Mouse (Mus musculus): Measurements from ENCODE around the gene Rnf144b. TPM values are rescaled to one million over a fixed set of nuclear protein-coding genes. Genes with fewer than 3 reads are reported as not detected.

The Rnf144b gene
- polyA plus RNA-seq, 1 experiment from 2014 or later, result 4.2 TPM

GRCm38 (mm10) chr13:47244771-47245170 is 122.3 kb downstream of the Rnf144b start:
- Histone ChIP-seq H3K9ac (no peak overlapping the region), H3K4me1 (peaks cover 13% of the 10 kb centered on the region), H3K4me3 (replicated peaks) (no peak overlapping the region), H3K36me3 (0 out of 2 replicates have a peak, but pooled peaks cover 1% of the 10 kb centered on the region), H3K27ac (replicated peaks) (no peak overlapping the region), H3K9me3 (replicated peaks) (no peaks in the 10 kb centered on the region), H3K27me3 (no peaks in the 10 kb centered on the region), H3K4me2 (replicated peaks) (no peak overlapping the region)
- 54% methylated on average over 11 of the region's 11 CpGs for WGBS
- ATAC-seq (ENCODE audit: insufficient number of reproducible peaks, low FRiP score, low TSS enrichment, low read depth), result peak; percentile 60; the same call in 1 of the 2 replicates

GRCm38 (mm10) chr13:47246459-47246858 is 124.0 kb downstream of the Rnf144b start:
- no peak overlapping the region for H3K4me2 ChIP-seq (replicated peaks)
- WGBS, result 31% methylated on average over 10 of the region's 10 CpGs
- H3K4me3 ChIP-seq (replicated peaks), result no peak overlapping the region
- no peaks in the 10 kb centered on the region for H3K27me3 ChIP-seq
- no peaks in the 10 kb centered on the region for H3K9me3 ChIP-seq (replicated peaks)
- no peak overlapping the region for H3K9ac ChIP-seq
- peaks cover 13% of the 10 kb centered on the region for H3K4me1 ChIP-seq
- H3K36me3 ChIP-seq, result no peaks in the 10 kb centered on the region
- H3K27ac ChIP-seq (replicated peaks), result no peak overlapping the region
- ATAC-seq (ENCODE audit: insufficient number of reproducible peaks, low FRiP score, low TSS enrichment, low read depth), result no peak

DNA sequence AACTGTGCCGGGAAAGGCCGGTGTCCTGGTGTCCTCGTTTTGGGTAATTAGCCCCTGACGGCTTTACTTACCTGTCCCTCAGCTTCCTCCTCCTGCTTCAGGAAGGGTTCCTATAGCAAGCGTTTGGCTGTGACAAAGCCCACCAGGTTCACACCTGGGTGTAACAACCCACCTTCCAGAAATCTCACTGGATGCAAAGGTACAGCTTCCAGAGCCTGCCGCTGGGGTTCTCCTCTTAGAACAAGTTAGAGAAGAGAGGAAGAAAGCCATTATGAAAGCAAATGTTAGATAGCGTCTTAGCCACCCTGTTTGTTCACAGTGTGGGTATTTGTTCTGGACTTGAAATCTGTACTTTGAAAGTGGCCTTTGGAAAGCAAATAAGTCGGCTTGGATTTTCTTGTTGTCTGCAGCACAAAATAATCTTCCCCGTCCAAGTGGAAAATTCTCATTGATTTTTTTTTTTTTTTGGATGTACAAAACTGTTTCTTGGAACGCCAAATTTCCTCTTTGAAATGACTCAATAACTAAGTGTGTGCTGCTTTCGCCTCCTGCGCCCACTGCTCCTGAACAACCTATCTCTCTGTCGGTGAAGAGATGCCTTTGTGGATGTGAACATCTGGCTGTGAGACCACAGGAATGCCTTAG is 124.8 kb downstream of the Rnf144b start:
- Histone ChIP-seq H3K9me3 (replicated peaks) (no peaks in the 10 kb centered on the region), H3K9ac (no peak overlapping the region), H3K4me3 (replicated peaks) (no peak overlapping the region), H3K27ac (replicated peaks) (no peak overlapping the region), H3K4me1 (peaks cover 13% of the 10 kb centered on the region), H3K4me2 (replicated peaks) (no peak overlapping the region), H3K36me3 (no peaks in the 10 kb centered on the region), H3K27me3 (no peaks in the 10 kb centered on the region)
- no peak for ATAC-seq (ENCODE audit: insufficient number of reproducible peaks, low FRiP score, low TSS enrichment, low read depth)
- WGBS, result 57% methylated on average over 13 of the region's 13 CpGs

DNA sequence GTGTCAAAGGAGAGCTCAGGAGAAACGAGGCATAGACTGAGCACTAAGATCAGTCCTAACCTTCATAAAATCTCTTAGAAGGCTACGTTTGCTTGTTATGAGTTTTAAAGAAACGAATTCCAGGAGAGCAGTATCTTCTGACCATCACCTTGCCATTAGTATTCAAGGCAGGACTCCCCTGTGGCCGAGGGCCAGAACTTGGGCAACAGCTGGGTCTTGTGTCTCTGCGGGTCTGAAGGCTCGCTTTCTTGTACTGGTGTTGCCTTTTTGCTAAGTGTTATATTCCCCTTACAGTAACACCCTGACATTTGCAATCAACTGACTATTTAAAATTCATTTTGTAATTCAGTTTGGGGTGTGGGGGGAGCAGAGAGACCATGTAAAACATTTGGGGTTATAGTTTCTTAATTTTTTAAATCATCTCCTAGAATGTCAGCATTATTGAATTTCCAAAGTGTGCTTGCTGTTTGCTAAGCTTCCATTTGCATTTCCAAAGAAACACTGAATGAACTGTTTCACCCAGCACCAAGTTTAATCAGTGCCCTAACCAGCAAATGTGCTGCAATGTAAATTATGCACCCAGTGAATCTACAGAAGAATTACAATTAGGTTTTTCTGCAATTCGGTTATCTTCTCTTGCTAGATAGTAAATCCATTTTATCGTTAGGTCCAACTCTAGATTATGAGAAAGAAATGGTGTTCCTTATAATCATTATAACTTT is 126.0 kb downstream of the Rnf144b start:
- no peak for ATAC-seq (ENCODE audit: insufficient number of reproducible peaks, low FRiP score, low TSS enrichment, low read depth)
- Histone ChIP-seq H3K4me3 (replicated peaks) (no peak overlapping the region), H3K27me3 (no peaks in the 10 kb centered on the region), H3K9me3 (replicated peaks) (no peaks in the 10 kb centered on the region), H3K4me1 (peaks cover 13% of the 10 kb centered on the region), H3K36me3 (no peaks in the 10 kb centered on the region), H3K27ac (replicated peaks) (no peak overlapping the region), H3K4me2 (replicated peaks) (no peak overlapping the region), H3K9ac (no peak overlapping the region)
- WGBS, result 80% methylated on average over 8 of the region's 8 CpGs

DNA sequence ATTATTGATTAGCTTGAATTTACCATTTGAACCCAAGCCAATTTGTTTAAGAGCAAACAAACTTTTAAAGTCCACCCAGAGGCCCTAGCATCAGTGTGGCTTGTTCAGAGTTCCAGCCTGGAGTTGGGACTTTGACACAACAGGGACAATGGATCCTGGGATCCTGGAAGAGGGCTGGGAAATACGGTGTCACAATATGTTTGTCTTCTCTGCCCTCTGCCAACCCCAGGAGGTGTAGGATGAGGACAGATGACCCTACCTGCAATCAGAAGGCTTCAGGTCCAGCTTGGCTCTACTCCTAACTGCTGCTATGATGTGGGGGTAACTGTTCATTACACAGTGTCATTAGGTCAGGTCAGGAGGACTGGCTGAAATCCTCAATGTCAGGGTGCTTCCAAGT is 128.2 kb downstream of the Rnf144b start:
- Histone ChIP-seq H3K4me3 (replicated peaks) (no peak overlapping the region), H3K4me1 (peaks cover 4% of the 10 kb centered on the region), H3K9ac (no peak overlapping the region), H3K27me3 (no peaks in the 10 kb centered on the region), H3K27ac (replicated peaks) (no peak overlapping the region), H3K4me2 (replicated peaks) (no peak overlapping the region), H3K9me3 (replicated peaks) (no peaks in the 10 kb centered on the region), H3K36me3 (no peaks in the 10 kb centered on the region)
- ATAC-seq (ENCODE audit: insufficient number of reproducible peaks, low FRiP score, low TSS enrichment, low read depth), result no peak
- 92% methylated on average over 1 of the region's 1 CpGs for WGBS

DNA sequence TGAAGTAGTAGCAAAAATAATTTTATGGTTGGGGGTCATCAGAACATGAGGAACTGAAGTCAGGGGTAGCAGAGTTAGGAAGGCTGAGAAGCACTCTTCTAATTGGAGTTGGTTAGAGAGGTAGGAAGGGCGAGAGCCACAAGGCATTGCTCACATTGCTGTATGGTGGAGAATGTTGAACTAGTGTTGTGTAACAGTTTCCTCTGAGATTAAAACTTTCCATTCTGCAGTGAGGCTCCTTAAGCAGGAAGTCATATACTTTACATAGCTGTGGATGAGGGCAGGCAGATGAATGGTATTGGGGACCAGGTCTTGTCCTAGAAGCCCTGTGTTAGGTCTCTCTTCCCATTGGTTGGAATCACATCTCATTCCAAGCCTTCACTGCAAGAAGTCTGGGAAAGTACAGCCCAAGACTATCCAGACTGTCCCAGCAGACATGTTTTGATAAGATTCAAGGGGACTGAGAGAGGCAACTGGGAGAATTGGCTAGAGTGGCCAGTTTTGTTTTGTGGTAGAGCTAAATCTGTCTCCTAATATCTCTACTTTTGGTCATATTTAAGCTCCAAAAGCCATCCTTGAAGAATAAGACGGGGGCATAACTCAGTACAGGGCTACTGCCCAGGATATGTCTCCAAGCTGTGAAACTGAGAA is 128.8 kb downstream of the Rnf144b start:
- Histone ChIP-seq H3K9me3 (replicated peaks) (no peaks in the 10 kb centered on the region), H3K27ac (replicated peaks) (no peak overlapping the region), H3K36me3 (no peaks in the 10 kb centered on the region), H3K4me3 (replicated peaks) (no peak overlapping the region), H3K4me1 (peaks cover 4% of the 10 kb centered on the region; the same call in 1 of the 2 replicates), H3K4me2 (replicated peaks) (no peak overlapping the region), H3K27me3 (no peaks in the 10 kb centered on the region), H3K9ac (no peak overlapping the region)
- 90% methylated on average over 2 of the region's 2 CpGs for WGBS
- ATAC-seq (ENCODE audit: insufficient number of reproducible peaks, low FRiP score, low TSS enrichment, low read depth), result no peak

- no peak overlapping the region for H3K27ac ChIP-seq (replicated peaks)
- H3K27me3 ChIP-seq, result no peaks in the 10 kb centered on the region
- H3K36me3 ChIP-seq, result no peaks in the 10 kb centered on the region
- 54% methylated on average over 5 of the region's 5 CpGs for WGBS
- H3K4me1 ChIP-seq, result no peaks in the 10 kb centered on the region
- ATAC-seq (ENCODE audit: insufficient number of reproducible peaks, low FRiP score, low TSS enrichment, low read depth), result no peak
- H3K9me3 ChIP-seq (replicated peaks), result no peaks in the 10 kb centered on the region
- no peak overlapping the region for H3K4me2 ChIP-seq (replicated peaks)
- no peak overlapping the region for H3K4me3 ChIP-seq (replicated peaks)
- H3K9ac ChIP-seq, result no peak overlapping the region
These were observed 131.3 kb downstream of the Rnf144b start for GRCm38 (mm10) chr13:47253711-47254110.

- Histone ChIP-seq H3K4me2 (replicated peaks) (no peak overlapping the region), H3K4me3 (replicated peaks) (no peak overlapping the region), H3K27ac (replicated peaks) (no peak overlapping the region), H3K27me3 (no peaks in the 10 kb centered on the region), H3K9ac (no peak overlapping the region), H3K9me3 (replicated peaks) (no peaks in the 10 kb centered on the region), H3K4me1 (no peaks in the 10 kb centered on the region), H3K36me3 (no peaks in the 10 kb centered on the region)
- 49% methylated on average over 4 of the region's 4 CpGs for WGBS
- ATAC-seq (ENCODE audit: insufficient number of reproducible peaks, low FRiP score, low TSS enrichment, low read depth), result no peak
These were observed 136.8 kb downstream of the Rnf144b start for GRCm38 (mm10) chr13:47259297-47259696.

- Histone ChIP-seq H3K9ac (no peak overlapping the region), H3K4me1 (no peaks in the 10 kb centered on the region), H3K9me3 (replicated peaks) (no peaks in the 10 kb centered on the region), H3K27ac (replicated peaks) (no peak overlapping the region), H3K4me2 (replicated peaks) (no peak overlapping the region), H3K27me3 (no peaks in the 10 kb centered on the region), H3K36me3 (no peaks in the 10 kb centered on the region), H3K4me3 (replicated peaks) (no peak overlapping the region)
- no peak for ATAC-seq (ENCODE audit: insufficient number of reproducible peaks, low FRiP score, low TSS enrichment, low read depth)
- 56% methylated on average over 2 of the region's 2 CpGs for WGBS
These were observed 139.5 kb downstream of the Rnf144b start for GRCm38 (mm10) chr13:47261961-47262360.

DNA sequence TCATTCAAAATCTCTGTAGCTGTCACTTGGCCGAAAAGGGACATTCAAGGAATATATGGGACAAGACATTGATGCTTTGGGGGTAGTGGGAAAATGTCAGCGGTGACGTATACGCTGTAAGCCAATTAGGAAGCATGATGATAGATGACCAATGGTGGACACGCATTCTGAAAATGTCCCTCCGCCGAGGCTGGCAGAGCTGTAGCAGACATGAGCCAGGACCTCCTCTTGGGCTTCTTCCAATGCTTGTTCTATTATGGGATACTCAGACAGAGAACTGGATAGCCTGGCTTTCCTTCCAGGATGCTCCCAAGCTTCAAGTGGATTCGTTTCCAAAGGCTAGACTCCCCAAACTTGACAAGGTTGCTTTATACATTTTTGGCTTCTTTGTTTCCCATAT is 141.9 kb downstream of the Rnf144b start:
- no peaks in the 10 kb centered on the region for H3K4me1 ChIP-seq
- WGBS, result 85% methylated on average over 8 of the region's 8 CpGs
- H3K36me3 ChIP-seq, result no peaks in the 10 kb centered on the region
- H3K4me2 ChIP-seq (replicated peaks), result no peak overlapping the region
- H3K9ac ChIP-seq, result no peak overlapping the region
- no peaks in the 10 kb centered on the region for H3K9me3 ChIP-seq (replicated peaks)
- H3K27ac ChIP-seq (replicated peaks), result no peak overlapping the region
- no peak overlapping the region for H3K4me3 ChIP-seq (replicated peaks)
- H3K27me3 ChIP-seq, result no peaks in the 10 kb centered on the region
- ATAC-seq (ENCODE audit: insufficient number of reproducible peaks, low FRiP score, low TSS enrichment, low read depth), result no peak

DNA sequence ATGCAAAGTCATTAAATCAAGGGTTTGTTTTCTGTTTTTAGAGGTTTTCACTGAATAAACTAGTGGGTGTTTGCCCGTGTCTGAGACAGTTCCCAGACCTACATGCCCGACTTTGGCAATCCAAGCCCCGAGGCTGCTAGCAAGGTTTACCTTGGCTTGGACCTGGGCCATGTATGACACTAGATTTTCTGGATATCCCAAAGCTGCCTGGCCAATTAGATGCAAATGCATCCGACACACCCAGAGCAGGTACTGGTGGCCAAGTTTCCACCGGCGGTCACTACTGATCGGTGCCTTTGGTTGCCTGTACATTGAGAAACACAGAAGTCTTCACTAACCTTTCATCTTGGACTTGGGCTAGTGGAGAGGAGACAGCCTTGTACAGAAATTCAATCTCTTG is 144.0 kb downstream of the Rnf144b start:
- 75% methylated on average over 7 of the region's 7 CpGs for WGBS
- H3K27ac ChIP-seq (replicated peaks), result no peak overlapping the region
- no peak for ATAC-seq (ENCODE audit: insufficient number of reproducible peaks, low FRiP score, low TSS enrichment, low read depth)

More for the DNA sequence above, 144.0 kb downstream of the Rnf144b start:
- no peak overlapping the region for H3K4me2 ChIP-seq (replicated peaks)
- H3K4me3 ChIP-seq (replicated peaks), result no peak overlapping the region
- H3K9me3 ChIP-seq (replicated peaks), result no peaks in the 10 kb centered on the region
- H3K36me3 ChIP-seq, result no peaks in the 10 kb centered on the region
- no peaks in the 10 kb centered on the region for H3K4me1 ChIP-seq
- no peak overlapping the region for H3K9ac ChIP-seq
- H3K27me3 ChIP-seq, result no peaks in the 10 kb centered on the region

Data from embryonic facial prominence, embryonic 15.5 days (tissue).